Mouse (Mus musculus) bone marrow macrophage, adult 2 months (primary cell): ENCODE measurements at regions not wholly inside any gene's neighbourhood (a gene's known extent, or its start where the extent isn't known, plus 50 kb on each side); places are given as distances from the start of the nearest gene placed in this dataset.

Experiments used
- CTCF ChIP-seq: IDR thresholded peaks from 2 replicates; pipeline ENCODE4 v1.5.1; 2012; ENCODE audit warnings: low read depth, mild to moderate bottlenecking, low read length, moderate library complexity
- POLR2A ChIP-seq: IDR thresholded peaks from 2 replicates; pipeline ENCODE4 v1.6.1; 2012; ENCODE audit warnings: mild to moderate bottlenecking, low read depth, low read length, borderline replicate concordance

- no peak for TF ChIP-seq CTCF
- no peak for TF ChIP-seq POLR2A
Measured at GRCm38 (mm10) chr2:173456924-173457623, 65.3 kb upstream of the 1700021F07Rik start.
